Mouse (Mus musculus): ENCODE results near the gene Cfdp1. TPM values are rescaled to one million over a fixed set of nuclear protein-coding genes. Genes with fewer than 3 reads are reported as not detected.
"Not testable (repeated sequence)": the region's sequence is repeated elsewhere in the genome, so short reads cannot be mapped to it uniquely, and the experiment has no call there.

The Cfdp1 gene
- total RNA-seq, 2 experiments from 2014 or later, result 13.3 to 32.5 TPM

- no peak for ATAC-seq (replicated peaks; ENCODE audit: low FRiP score, poor library complexity, severe bottlenecking)
These were observed 11.2 kb upstream of the Cfdp1 start for GRCm38 (mm10) chr8:111865130-111865852.

GRCm38 (mm10) chr8:111864648-111865047, 10.6 kb upstream of the Cfdp1 start:
- no peak for ATAC-seq (replicated peaks; ENCODE audit: low FRiP score, poor library complexity, severe bottlenecking)

- ATAC-seq (replicated peaks; ENCODE audit: low FRiP score, poor library complexity, severe bottlenecking), result no peak
These were observed 9.2 kb upstream of the Cfdp1 start for GRCm38 (mm10) chr8:111863280-111863679.

- no peak for ATAC-seq (replicated peaks; ENCODE audit: low FRiP score, poor library complexity, severe bottlenecking)
These were observed 1.9 kb upstream of the Cfdp1 start for GRCm38 (mm10) chr8:111855977-111856376.

GRCm38 (mm10) chr8:111853219-111853618, 872 bp downstream of the Cfdp1 start:
- ATAC-seq (replicated peaks; ENCODE audit: low FRiP score, poor library complexity, severe bottlenecking), result not testable (repeated sequence)

GRCm38 (mm10) chr8:111846746-111847145, 7.3 kb downstream of the Cfdp1 start:
- no peak for ATAC-seq (replicated peaks; ENCODE audit: low FRiP score, poor library complexity, severe bottlenecking)

GRCm38 (mm10) chr8:111835540-111835939, 18.6 kb downstream of the Cfdp1 start:
- ATAC-seq (replicated peaks; ENCODE audit: low FRiP score, poor library complexity, severe bottlenecking), result no peak

GRCm38 (mm10) chr8:111834011-111834410, 20.1 kb downstream of the Cfdp1 start:
- no peak for ATAC-seq (replicated peaks; ENCODE audit: low FRiP score, poor library complexity, severe bottlenecking)

- ATAC-seq (replicated peaks; ENCODE audit: low FRiP score, poor library complexity, severe bottlenecking), result no peak
These were observed 21.1 kb downstream of the Cfdp1 start for GRCm38 (mm10) chr8:111832983-111833382.

GRCm38 (mm10) chr8:111831996-111832395, 22.1 kb downstream of the Cfdp1 start:
- ATAC-seq (replicated peaks; ENCODE audit: low FRiP score, poor library complexity, severe bottlenecking), result no peak

GRCm38 (mm10) chr8:111828595-111828994, 25.5 kb downstream of the Cfdp1 start:
- ATAC-seq (replicated peaks; ENCODE audit: low FRiP score, poor library complexity, severe bottlenecking), result no peak

- ATAC-seq (replicated peaks; ENCODE audit: low FRiP score, poor library complexity, severe bottlenecking), result no peak
These were observed 28.9 kb downstream of the Cfdp1 start for GRCm38 (mm10) chr8:111825219-111825618.

GRCm38 (mm10) chr8:111824334-111824733, 29.8 kb downstream of the Cfdp1 start:
- ATAC-seq (replicated peaks; ENCODE audit: low FRiP score, poor library complexity, severe bottlenecking), result no peak

- no peak for ATAC-seq (replicated peaks; ENCODE audit: low FRiP score, poor library complexity, severe bottlenecking)
These were observed 32.9 kb downstream of the Cfdp1 start for GRCm38 (mm10) chr8:111821199-111821598.

- ATAC-seq (replicated peaks; ENCODE audit: low FRiP score, poor library complexity, severe bottlenecking), result no peak
These were observed 33.4 kb downstream of the Cfdp1 start for GRCm38 (mm10) chr8:111820691-111821090.

- ATAC-seq (replicated peaks; ENCODE audit: low FRiP score, poor library complexity, severe bottlenecking), result no peak
These were observed 34.1 kb downstream of the Cfdp1 start for GRCm38 (mm10) chr8:111820018-111820417.

- ATAC-seq (replicated peaks; ENCODE audit: low FRiP score, poor library complexity, severe bottlenecking), result no peak
These were observed 35.5 kb downstream of the Cfdp1 start for GRCm38 (mm10) chr8:111818556-111818955.

- no peak for ATAC-seq (replicated peaks; ENCODE audit: low FRiP score, poor library complexity, severe bottlenecking)
These were observed 39.0 kb downstream of the Cfdp1 start for GRCm38 (mm10) chr8:111815078-111815477.

GRCm38 (mm10) chr8:111813818-111814217, 40.3 kb downstream of the Cfdp1 start:
- ATAC-seq (replicated peaks; ENCODE audit: low FRiP score, poor library complexity, severe bottlenecking), result no peak

- no peak for ATAC-seq (replicated peaks; ENCODE audit: low FRiP score, poor library complexity, severe bottlenecking)
These were observed 41.3 kb downstream of the Cfdp1 start for GRCm38 (mm10) chr8:111812835-111813234.

- ATAC-seq (replicated peaks; ENCODE audit: low FRiP score, poor library complexity, severe bottlenecking), result no peak
These were observed 43.3 kb downstream of the Cfdp1 start for GRCm38 (mm10) chr8:111810656-111811336.
